Mouse (Mus musculus) liver, adult 2 months (tissue): ENCODE measurements around the gene Irf5. TPM values are rescaled to one million over a fixed set of nuclear protein-coding genes. Genes with fewer than 3 reads are reported as not detected.
"Not testable (repeated sequence)": the region's sequence is repeated elsewhere in the genome, so short reads cannot be mapped to it uniquely, and the experiment has no call there.

Experiments used
- DNase-seq: peaks from one replicate; pipeline ENCODE4 v3.0.0-alpha.2; 2011; ENCODE audit warnings: low read depth, low spot score; ENCODE audit errors: extremely low read depth
- H3K27ac ChIP-seq: fragments of 200-500 bp; replicated peaks from 2 replicates; pipeline ENCODE4 v1.5.1; 2012; ENCODE audit warnings: low read depth, mild to moderate bottlenecking, control low read depth, inconsistent platforms, low read length; ENCODE audit not compliant: insufficient read depth
- H3K27me3 ChIP-seq: fragments of 200-500 bp; 2 replicates; pipeline ENCODE4 v1.6.1; 2012; ENCODE audit warnings: mild to moderate bottlenecking, moderate library complexity, low read length, inconsistent platforms; ENCODE audit not compliant: control insufficient read depth, insufficient read depth
- H3K36me3 ChIP-seq: fragments of 200-500 bp; 2 replicates; pipeline ENCODE4 v1.6.1; 2012; ENCODE audit warnings: low read length, inconsistent platforms; ENCODE audit not compliant: control insufficient read depth, insufficient read depth
- H3K4me1 ChIP-seq: fragments of 200-500 bp; 2 replicates; pipeline ENCODE4 v1.6.1; 2011; ENCODE audit warnings: low read length; ENCODE audit not compliant: control insufficient read depth, insufficient read depth
- H3K4me3 ChIP-seq: fragments of 200-500 bp; 2 replicates; pipeline ENCODE4 v1.5.1; 2011; ENCODE audit warnings: low read depth, mild to moderate bottlenecking, control low read depth, low read length, moderate library complexity; ENCODE audit not compliant: insufficient read depth
- H3K79me2 ChIP-seq: fragments of 200-500 bp; 2 replicates; pipeline ENCODE4 v1.6.1; 2012; ENCODE audit warnings: inconsistent platforms, mild to moderate bottlenecking, low read length, moderate library complexity; ENCODE audit not compliant: control insufficient read depth, insufficient read depth
- H3K9ac ChIP-seq: fragments of 200-500 bp; 2 replicates; pipeline ENCODE4 v1.6.1; 2012; ENCODE audit warnings: low read depth, mild to moderate bottlenecking, control low read depth, inconsistent platforms, low read length
- CTCF ChIP-seq: fragments of 200-500 bp; IDR thresholded peaks from 2 replicates; pipeline ENCODE4 v1.5.1; 2011; ENCODE audit warnings: low read depth, low read length, control low read depth
- POLR2A ChIP-seq: fragments of 200-500 bp; IDR thresholded peaks from 2 replicates; pipeline ENCODE4 v1.6.1; 2011; ENCODE audit warnings: low read length, control low read depth; ENCODE audit not compliant: insufficient read depth; ENCODE audit errors: extremely low read depth
- WGBS: fragments of 180-500 bp; shearing (Covaris S2); methylation state at CpG from one replicate; pipeline ENCODE4 v1.1.7; 2018; 5-methylcytosine and 5-hydroxymethylcytosine counted together
- polyA plus RNA-seq: library from polyadenylated mRNA; depleted of rRNA; stranded (reverse); fragments of >200 nt; gene quantifications from 2 replicates; pipeline ENCODE4 v1.2.3, GENCODE M21; 2012
- total RNA-seq: library from RNA; depleted of rRNA; stranded (reverse); fragments of >200 nt; gene quantifications from 2 replicates; pipeline ENCODE4 v1.2.3, GENCODE M21; 2014

Irf5 gene
- total and polyA plus RNA-seq, 2 experiments, result 10.0 to 48.3 TPM

GRCm38 (mm10) chr6:29547582-29547981, 21.2 kb downstream of the Irf5 start:
- H3K4me1 ChIP-seq, result no peaks in the 10 kb centered on the region
- no peak overlapping the region for H3K27ac ChIP-seq
- H3K36me3 ChIP-seq, result peaks cover 72% of the 10 kb centered on the region
- no peak overlapping the region for H3K4me3 ChIP-seq
- TF ChIP-seq POLR2A (no peak), CTCF (no peak)
- no peaks in the 10 kb centered on the region for H3K79me2 ChIP-seq
- DNase-seq, result no peak
- H3K9ac ChIP-seq, result no peak overlapping the region
- H3K27me3 ChIP-seq, result no peaks in the 10 kb centered on the region

GRCm38 (mm10) chr6:29548086-29548485, 21.7 kb downstream of the Irf5 start:
- peaks cover 68% of the 10 kb centered on the region for H3K36me3 ChIP-seq
- H3K79me2 ChIP-seq, result no peaks in the 10 kb centered on the region
- no peak for TF ChIP-seq POLR2A
- no peak for TF ChIP-seq CTCF
- no peak overlapping the region for H3K4me3 ChIP-seq
- DNase-seq, result no peak
- H3K27ac ChIP-seq, result no peak overlapping the region
- no peaks in the 10 kb centered on the region for H3K27me3 ChIP-seq
- WGBS, result 47% methylated on average over 1 of the region's 1 CpGs
- H3K4me1 ChIP-seq, result no peaks in the 10 kb centered on the region
- H3K9ac ChIP-seq, result no peak overlapping the region

GRCm38 (mm10) chr6:29552526-29552925, 26.1 kb downstream of the Irf5 start:
- TF ChIP-seq CTCF, result no peak
- no peak for TF ChIP-seq POLR2A

GRCm38 (mm10) chr6:29557112-29557511, 30.7 kb downstream of the Irf5 start:
- Histone ChIP-seq H3K4me3 (no peak overlapping the region), H3K79me2 (no peaks in the 10 kb centered on the region; the same call in 1 of the 2 replicates), H3K9ac (no peak overlapping the region), H3K27me3 (no peaks in the 10 kb centered on the region), H3K27ac (no peak overlapping the region), H3K36me3 (peaks cover 76% of the 10 kb centered on the region), H3K4me1 (no peaks in the 10 kb centered on the region)
- DNase-seq, result no peak
- TF ChIP-seq POLR2A (no peak), CTCF (no peak)
- WGBS, result 76% methylated on average over 2 of the region's 2 CpGs

More at GRCm38 (mm10) chr6:29552526-29552925, 26.1 kb downstream of the Irf5 start:
- Histone ChIP-seq H3K79me2 (no peaks in the 10 kb centered on the region; the same call in 1 of the 2 replicates), H3K4me1 (no peaks in the 10 kb centered on the region), H3K36me3 (peaks cover 75% of the 10 kb centered on the region), H3K4me3 (no peak overlapping the region), H3K9ac (no peak overlapping the region), H3K27me3 (no peaks in the 10 kb centered on the region), H3K27ac (no peak overlapping the region)
- no peak for DNase-seq
- WGBS, result 80% methylated on average over 2 of the region's 2 CpGs

GRCm38 (mm10) chr6:29576388-29576787, 50.0 kb downstream of the Irf5 start:
- H3K4me1 ChIP-seq, H3K27me3 ChIP-seq, H3K9ac ChIP-seq, H3K4me3 ChIP-seq, H3K27ac ChIP-seq, H3K79me2 ChIP-seq, DNase-seq: not testable (repeated sequence)
- 96% methylated on average over 3 of the region's 3 CpGs for WGBS
- peaks cover 61% of the 10 kb centered on the region for H3K36me3 ChIP-seq

GRCm38 (mm10) chr6:29580770-29581169, 54.3 kb downstream of the Irf5 start:
- DNase-seq, result no peak
- H3K36me3 ChIP-seq, result peaks cover 58% of the 10 kb centered on the region
- peaks cover 4% of the 10 kb centered on the region; the same call in 1 of the 2 replicates for H3K79me2 ChIP-seq

More at GRCm38 (mm10) chr6:29580770-29581169, 54.3 kb downstream of the Irf5 start:
- H3K27me3 ChIP-seq, result no peaks in the 10 kb centered on the region
- H3K4me1 ChIP-seq, result no peaks in the 10 kb centered on the region
- H3K9ac ChIP-seq, result no peak overlapping the region
- WGBS, result 61% methylated on average over 1 of the region's 1 CpGs
- no peak overlapping the region for H3K4me3 ChIP-seq
- H3K27ac ChIP-seq, result no peak overlapping the region
- TF ChIP-seq CTCF (no peak), POLR2A (no peak)
